Mouse (Mus musculus): ENCODE results near the gene Zbed4. TPM values are rescaled to one million over a fixed set of nuclear protein-coding genes. Genes with fewer than 3 reads are reported as not detected.
"Not testable (repeated sequence)": the region's sequence is repeated elsewhere in the genome, so short reads cannot be mapped to it uniquely, and the experiment has no call there.

Gene Zbed4
- polyA plus RNA-seq (2014; fragmentation: Nextera tagmentation; extraction: Ambion mirVana): 42.5 and 45.6 TPM in 2 replicates

DNA sequence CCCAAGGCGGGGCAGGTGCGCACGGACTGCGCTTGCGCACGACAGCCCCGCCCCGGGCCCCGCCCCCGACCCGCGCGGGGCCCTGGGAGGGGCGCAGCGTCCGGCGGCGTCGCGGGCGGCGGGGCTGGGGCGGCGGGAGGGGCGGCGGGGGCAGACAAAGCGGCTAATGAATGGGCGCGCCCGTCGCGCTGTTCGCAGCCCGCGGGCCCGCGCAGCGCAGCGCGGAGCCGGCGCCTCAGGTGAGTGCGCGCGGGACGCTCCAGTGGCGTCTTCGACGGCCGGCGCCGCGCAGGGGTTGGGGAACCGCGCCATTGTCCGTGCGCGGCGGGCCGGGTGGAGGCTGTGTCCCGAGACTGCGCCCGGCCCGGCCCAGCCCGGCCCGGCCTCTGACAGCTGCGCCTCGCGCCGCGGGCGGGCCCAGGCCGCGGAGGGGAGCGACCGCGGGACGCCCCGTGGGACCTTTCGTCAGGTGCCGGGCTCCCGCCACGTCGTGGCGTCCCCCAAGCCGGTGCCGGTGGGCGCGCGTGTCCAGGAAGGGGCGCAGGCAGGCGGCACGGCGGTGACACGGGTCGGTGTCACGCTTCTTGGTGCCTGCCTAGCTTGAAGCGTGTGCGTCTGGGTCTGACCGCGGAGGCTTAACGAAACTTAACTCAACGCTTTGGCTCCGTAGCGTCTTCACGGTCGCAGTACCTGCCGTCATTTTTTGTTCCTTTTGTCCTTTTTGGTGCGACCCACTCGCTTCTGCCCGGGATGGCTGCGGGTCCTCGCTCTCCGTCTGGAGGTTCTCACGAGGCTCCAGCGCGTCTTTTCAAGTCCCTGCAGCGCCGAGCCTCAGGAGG, at the start of gene Zbed4:
Zbed4 (plus strand) TSS at position 97 of the 839 bp plus-strand sequence.
- H3K9ac ChIP-seq (ENCODE audit: low read length): peak within 1 kb of the TSS; percentile 93
- peak within 1 kb of the TSS; percentile 87 for H3K27ac ChIP-seq (ENCODE audit: low read depth, low read length)
- WGBS: under 1% methylated on average over 58 of the region's 119 CpGs
- H3K9me3 ChIP-seq (ENCODE audit: control insufficient read depth, low read length): no peaks in the 10 kb centered on the region
- peak within 1 kb of the TSS; percentile 77 for H3K4me2 ChIP-seq
- H3K27me3 ChIP-seq (ENCODE audit: control insufficient read depth, insufficient read depth, low read length): no peaks in the 10 kb centered on the region
- peak; percentile 97 for DNase-seq (ENCODE audit: low spot score, missing footprints)
- H3K36me3 ChIP-seq (ENCODE audit: control insufficient read depth, insufficient read depth, low read length): peaks cover 4% of the 10 kb centered on the region
- peak; percentile 8; the same call in 1 of the 2 replicates for ATAC-seq (ENCODE audit: low FRiP score)
- H3K4me1 ChIP-seq (ENCODE audit: control insufficient read depth, insufficient read depth, low read length): peaks cover 4% of the 10 kb centered on the region; the same call in 1 of the 2 replicates
- peak within 1 kb of the TSS; percentile 94 for H3K4me3 ChIP-seq (ENCODE audit: low read depth, low read length)

GRCm38 (mm10) chr15:88702501-88702900, 49.0 kb upstream of the Zbed4 start:
- no peaks in the 10 kb centered on the region for H3K9me3 ChIP-seq (ENCODE audit: control insufficient read depth, low read length)
- H3K9ac ChIP-seq (ENCODE audit: low read length): no peak overlapping the region
- peaks cover 46% of the 10 kb centered on the region for H3K36me3 ChIP-seq (ENCODE audit: control insufficient read depth, insufficient read depth, low read length)
- no peaks in the 10 kb centered on the region for H3K4me1 ChIP-seq (ENCODE audit: control insufficient read depth, insufficient read depth, low read length)
- WGBS: 74% methylated on average over 3 of the region's 3 CpGs
- H3K27ac ChIP-seq (ENCODE audit: low read depth, low read length): no peak overlapping the region
- no peak overlapping the region for H3K4me2 ChIP-seq
- ATAC-seq (ENCODE audit: low FRiP score) (no peak), DNase-seq (ENCODE audit: low spot score, missing footprints) (no peak)
- H3K27me3 ChIP-seq (ENCODE audit: control insufficient read depth, insufficient read depth, low read length): no peaks in the 10 kb centered on the region
- H3K4me3 ChIP-seq (ENCODE audit: low read depth, low read length): no peak overlapping the region

- H3K27ac ChIP-seq (ENCODE audit: low read depth, low read length): no peak overlapping the region
- no peaks in the 10 kb centered on the region for H3K9me3 ChIP-seq (ENCODE audit: control insufficient read depth, low read length)
- WGBS: 59% methylated on average over 1 of the region's 1 CpGs
- H3K36me3 ChIP-seq (ENCODE audit: control insufficient read depth, insufficient read depth, low read length): peaks cover 52% of the 10 kb centered on the region
- DNase-seq (ENCODE audit: low spot score, missing footprints) (no peak), ATAC-seq (ENCODE audit: low FRiP score) (no peak)
- H3K27me3 ChIP-seq (ENCODE audit: control insufficient read depth, insufficient read depth, low read length): no peaks in the 10 kb centered on the region
- peaks cover 3% of the 10 kb centered on the region for H3K4me1 ChIP-seq (ENCODE audit: control insufficient read depth, insufficient read depth, low read length)
- H3K9ac ChIP-seq (ENCODE audit: low read length): no peak overlapping the region
- H3K4me2 ChIP-seq: no peak overlapping the region
- no peak overlapping the region for H3K4me3 ChIP-seq (ENCODE audit: low read depth, low read length)
Observed at GRCm38 (mm10) chr15:88704284-88704683, 47.2 kb upstream of the Zbed4 start.

- Histone ChIP-seq H3K27me3 (ENCODE audit: control insufficient read depth, insufficient read depth, low read length) (no peaks in the 10 kb centered on the region), H3K27ac (ENCODE audit: low read depth, low read length) (no peak overlapping the region), H3K36me3 (ENCODE audit: control insufficient read depth, insufficient read depth, low read length) (peaks cover 57% of the 10 kb centered on the region), H3K9ac (ENCODE audit: low read length) (no peak overlapping the region), H3K4me3 (ENCODE audit: low read depth, low read length) (no peak overlapping the region), H3K4me1 (ENCODE audit: control insufficient read depth, insufficient read depth, low read length) (peaks cover 3% of the 10 kb centered on the region), H3K4me2 (no peak overlapping the region), H3K9me3 (ENCODE audit: control insufficient read depth, low read length) (no peaks in the 10 kb centered on the region)
- DNase-seq (ENCODE audit: low spot score, missing footprints) (no peak), ATAC-seq (ENCODE audit: low FRiP score) (no peak)
- WGBS: 92% methylated on average over 6 of the region's 6 CpGs
Observed at GRCm38 (mm10) chr15:88706320-88706719, 45.1 kb upstream of the Zbed4 start.

DNA sequence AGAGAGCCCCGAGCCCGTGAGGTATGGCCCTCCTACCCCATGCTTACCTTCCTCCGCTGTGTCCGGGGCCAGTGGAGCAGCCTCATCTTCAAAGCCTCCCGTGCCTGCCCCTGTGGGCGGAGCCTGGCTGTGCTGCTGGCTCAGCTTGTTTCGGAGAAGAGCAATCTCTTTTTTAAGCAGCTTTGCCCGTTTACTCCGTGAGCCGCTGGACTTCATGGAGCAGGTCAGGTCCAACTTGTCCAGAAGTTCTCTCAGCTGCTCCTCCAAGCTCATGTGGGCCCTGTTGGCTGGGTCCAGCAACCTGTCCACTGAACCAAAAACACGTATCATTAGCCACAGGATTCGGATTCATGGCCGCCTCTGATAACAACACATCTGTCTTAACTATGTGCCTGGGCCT, 44.5 kb upstream of the Zbed4 start:
- H3K4me1 ChIP-seq (ENCODE audit: control insufficient read depth, insufficient read depth, low read length); H3K27ac ChIP-seq (ENCODE audit: low read depth, low read length); H3K4me3 ChIP-seq (ENCODE audit: low read depth, low read length); H3K9me3 ChIP-seq (ENCODE audit: control insufficient read depth, low read length); H3K4me2 ChIP-seq; DNase-seq (ENCODE audit: low spot score, missing footprints); H3K9ac ChIP-seq (ENCODE audit: low read length); H3K27me3 ChIP-seq (ENCODE audit: control insufficient read depth, insufficient read depth, low read length); ATAC-seq (ENCODE audit: low FRiP score): not testable (repeated sequence)
- H3K36me3 ChIP-seq (ENCODE audit: control insufficient read depth, insufficient read depth, low read length): peaks cover 60% of the 10 kb centered on the region
- WGBS: 75% methylated on average over 13 of the region's 13 CpGs

DNA sequence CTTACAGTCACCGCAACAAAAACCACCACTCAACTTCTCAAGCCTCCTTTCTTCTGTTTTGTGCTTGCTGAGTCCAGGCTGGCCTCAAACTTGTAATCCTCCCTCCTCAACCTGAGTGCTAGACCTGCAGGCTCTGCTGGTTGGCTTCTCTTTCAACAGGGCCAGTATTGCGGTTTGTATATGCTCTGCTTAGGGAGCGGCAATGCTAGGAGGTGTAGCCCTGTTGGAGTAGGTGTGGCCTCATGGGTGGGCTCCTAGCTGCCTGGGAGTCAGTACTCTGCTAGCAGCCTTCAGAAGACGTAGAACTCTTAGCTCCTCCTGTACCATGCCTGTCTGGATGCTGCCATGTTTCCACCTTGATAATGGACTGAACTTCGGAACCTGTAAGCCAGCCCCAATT, 43.3 kb upstream of the Zbed4 start:
- ATAC-seq (ENCODE audit: low FRiP score): no peak
- no peak for DNase-seq (ENCODE audit: low spot score, missing footprints)
- H3K27ac ChIP-seq (ENCODE audit: low read depth, low read length): no peak overlapping the region
- no peak overlapping the region for H3K9ac ChIP-seq (ENCODE audit: low read length)
- peaks cover 3% of the 10 kb centered on the region for H3K4me1 ChIP-seq (ENCODE audit: control insufficient read depth, insufficient read depth, low read length)
- no peak overlapping the region for H3K4me2 ChIP-seq
- no peaks in the 10 kb centered on the region for H3K27me3 ChIP-seq (ENCODE audit: control insufficient read depth, insufficient read depth, low read length)
- no peak overlapping the region for H3K4me3 ChIP-seq (ENCODE audit: low read depth, low read length)
- no peaks in the 10 kb centered on the region for H3K9me3 ChIP-seq (ENCODE audit: control insufficient read depth, low read length)
- WGBS: 97% methylated on average over 5 of the region's 5 CpGs
- H3K36me3 ChIP-seq (ENCODE audit: control insufficient read depth, insufficient read depth, low read length): peaks cover 63% of the 10 kb centered on the region

- Histone ChIP-seq H3K4me3 (ENCODE audit: low read depth, low read length) (no peak overlapping the region), H3K4me1 (ENCODE audit: control insufficient read depth, insufficient read depth, low read length) (peaks cover 3% of the 10 kb centered on the region), H3K9me3 (ENCODE audit: control insufficient read depth, low read length) (no peaks in the 10 kb centered on the region), H3K36me3 (ENCODE audit: control insufficient read depth, insufficient read depth, low read length) (peaks cover 64% of the 10 kb centered on the region), H3K27ac (ENCODE audit: low read depth, low read length) (no peak overlapping the region), H3K27me3 (ENCODE audit: control insufficient read depth, insufficient read depth, low read length) (no peaks in the 10 kb centered on the region), H3K9ac (ENCODE audit: low read length) (no peak overlapping the region), H3K4me2 (no peak overlapping the region)
- DNase-seq (ENCODE audit: low spot score, missing footprints): no peak
- WGBS: 81% methylated on average over 13 of the region's 13 CpGs
- ATAC-seq (ENCODE audit: low FRiP score): no peak
Observed at GRCm38 (mm10) chr15:88708657-88709511, 42.6 kb upstream of the Zbed4 start.

DNA sequence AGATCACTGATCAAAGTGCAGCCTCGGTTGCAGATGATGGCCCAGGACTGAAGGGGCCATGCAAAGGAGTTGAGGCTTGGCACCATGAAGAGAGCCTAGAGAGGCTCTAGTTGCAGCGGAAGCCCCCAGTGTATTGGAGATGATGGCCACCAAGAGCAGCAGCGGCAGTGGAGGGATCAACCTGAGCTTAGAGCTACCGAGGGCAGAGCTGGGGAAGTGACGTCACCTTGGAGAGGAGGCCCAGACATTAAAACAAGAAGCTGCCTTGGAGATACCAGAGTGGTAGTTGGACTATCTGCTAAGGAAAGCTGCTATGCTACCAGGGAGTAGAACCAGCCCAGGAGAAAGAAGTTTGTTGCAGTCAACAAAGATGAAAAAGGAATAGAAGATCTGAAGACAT, 41.6 kb upstream of the Zbed4 start:
- Histone ChIP-seq H3K36me3 (ENCODE audit: control insufficient read depth, insufficient read depth, low read length) (peaks cover 65% of the 10 kb centered on the region), H3K4me1 (ENCODE audit: control insufficient read depth, insufficient read depth, low read length) (peaks cover 3% of the 10 kb centered on the region), H3K27me3 (ENCODE audit: control insufficient read depth, insufficient read depth, low read length) (no peaks in the 10 kb centered on the region), H3K27ac (ENCODE audit: low read depth, low read length) (no peak overlapping the region), H3K9me3 (ENCODE audit: control insufficient read depth, low read length) (no peaks in the 10 kb centered on the region), H3K4me3 (ENCODE audit: low read depth, low read length) (no peak overlapping the region), H3K4me2 (no peak overlapping the region), H3K9ac (ENCODE audit: low read length) (no peak overlapping the region)
- 93% methylated on average over 5 of the region's 5 CpGs for WGBS
- no peak for ATAC-seq (ENCODE audit: low FRiP score)
- no peak for DNase-seq (ENCODE audit: low spot score, missing footprints)

- H3K27me3 ChIP-seq (ENCODE audit: control insufficient read depth, insufficient read depth, low read length): no peaks in the 10 kb centered on the region
- H3K4me3 ChIP-seq (ENCODE audit: low read depth, low read length): no peak overlapping the region
- H3K9ac ChIP-seq (ENCODE audit: low read length): no peak overlapping the region
- H3K9me3 ChIP-seq (ENCODE audit: control insufficient read depth, low read length): no peaks in the 10 kb centered on the region
- no peak overlapping the region for H3K4me2 ChIP-seq
- H3K27ac ChIP-seq (ENCODE audit: low read depth, low read length): no peak overlapping the region
- DNase-seq (ENCODE audit: low spot score, missing footprints): no peak
- no peak for ATAC-seq (ENCODE audit: low FRiP score)
- peaks cover 3% of the 10 kb centered on the region for H3K4me1 ChIP-seq (ENCODE audit: control insufficient read depth, insufficient read depth, low read length)
- 91% methylated on average over 15 of the region's 15 CpGs for WGBS
- H3K36me3 ChIP-seq (ENCODE audit: control insufficient read depth, insufficient read depth, low read length): peaks cover 60% of the 10 kb centered on the region
Observed at GRCm38 (mm10) chr15:88712501-88712900, 39.0 kb upstream of the Zbed4 start.
